Mouse (Mus musculus) liver, postnatal 0 days (tissue): ENCODE data around the gene Sox8. TPM values are rescaled to one million over a fixed set of nuclear protein-coding genes. Genes with fewer than 3 reads are reported as not detected.

Experiments used
- ATAC-seq: fragments of 200-750 bp; cut with Nextera tagmentation; 2 replicates; pipeline ENCODE4 v1.8.0; 2017; ENCODE audit warnings: mild to moderate bottlenecking, moderate library complexity
- DNase-seq: peaks from one replicate; pipeline ENCODE4 v3.0.0-alpha.2; 2016
- H3K27ac ChIP-seq: fragments of 300-500 bp; sonication (generic); 2 replicates; pipeline ENCODE4 v1.5.1; 2014; ENCODE audit warnings: antibody characterized with exemption, moderate library complexity, mild to moderate bottlenecking, low read depth
- H3K27me3 ChIP-seq: fragments of 300-500 bp; sonication (generic); 2 replicates; pipeline ENCODE4 v1.6.1; 2014; ENCODE audit warnings: low read length, control low read depth, mixed read lengths; ENCODE audit not compliant: insufficient read depth
- H3K36me3 ChIP-seq: fragments of 300-500 bp; sonication (generic); replicated peaks from 2 replicates; pipeline ENCODE4 v1.6.1; 2014; ENCODE audit warnings: mild to moderate bottlenecking, control low read depth, low read length, moderate library complexity, mixed read lengths; ENCODE audit not compliant: insufficient read depth
- H3K4me1 ChIP-seq: fragments of 300-500 bp; sonication (generic); 2 replicates; pipeline ENCODE4 v1.6.1; 2014; ENCODE audit warnings: antibody characterized with exemption, mild to moderate bottlenecking, control low read depth; ENCODE audit not compliant: insufficient read depth
- H3K4me2 ChIP-seq: fragments of 300-500 bp; sonication (generic); 2 replicates; pipeline ENCODE4 v1.6.1; 2014; ENCODE audit warnings: low read depth, mild to moderate bottlenecking, low read length, moderate library complexity, mixed read lengths
- H3K4me3 ChIP-seq: fragments of 300-500 bp; sonication (generic); 2 replicates; pipeline ENCODE4 v1.5.1; 2014; ENCODE audit warnings: low read depth, low read length
- H3K9ac ChIP-seq: fragments of 300-500 bp; sonication (generic); replicated peaks from 2 replicates; pipeline ENCODE4 v1.6.1; 2014; ENCODE audit warnings: mild to moderate bottlenecking, moderate library complexity
- H3K9me3 ChIP-seq: fragments of 300-500 bp; sonication (generic); 2 replicates; pipeline ENCODE4 v1.6.1; 2016; ENCODE audit warnings: mild to moderate bottlenecking, control low read depth, low read length, mixed read lengths
- CTCF ChIP-seq: sonication (generic); IDR thresholded peaks from 2 replicates; pipeline ENCODE4 v1.5.1; 2016; ENCODE audit warnings: antibody characterized with exemption, low read depth
- EP300 ChIP-seq: IDR thresholded peaks from 2 replicates; pipeline ENCODE4 v1.6.1; 2016; ENCODE audit warnings: antibody characterized with exemption, low read depth, mild to moderate bottlenecking
- WGBS: fragments of 180-500 bp; shearing (Covaris S2); extraction: QIAGEN DNeasy Blood & Tissue Kit; methylation state at CpG from one replicate; pipeline ENCODE4 v1.1.7; 2014; ENCODE audit not compliant: insufficient replicate concordance; 5-methylcytosine and 5-hydroxymethylcytosine counted together
- polyA plus RNA-seq: library from polyadenylated mRNA; unstranded; fragments of >200 nt; fragmentation: Nextera tagmentation; extraction: Ambion mirVana; gene quantifications from 2 replicates; pipeline ENCODE4 v1.2.1, GENCODE M21; 2015

Gene Sox8
- polyA plus RNA-seq: 0.08 TPM in 1 of 2 replicates, not detected in the other

DNA sequence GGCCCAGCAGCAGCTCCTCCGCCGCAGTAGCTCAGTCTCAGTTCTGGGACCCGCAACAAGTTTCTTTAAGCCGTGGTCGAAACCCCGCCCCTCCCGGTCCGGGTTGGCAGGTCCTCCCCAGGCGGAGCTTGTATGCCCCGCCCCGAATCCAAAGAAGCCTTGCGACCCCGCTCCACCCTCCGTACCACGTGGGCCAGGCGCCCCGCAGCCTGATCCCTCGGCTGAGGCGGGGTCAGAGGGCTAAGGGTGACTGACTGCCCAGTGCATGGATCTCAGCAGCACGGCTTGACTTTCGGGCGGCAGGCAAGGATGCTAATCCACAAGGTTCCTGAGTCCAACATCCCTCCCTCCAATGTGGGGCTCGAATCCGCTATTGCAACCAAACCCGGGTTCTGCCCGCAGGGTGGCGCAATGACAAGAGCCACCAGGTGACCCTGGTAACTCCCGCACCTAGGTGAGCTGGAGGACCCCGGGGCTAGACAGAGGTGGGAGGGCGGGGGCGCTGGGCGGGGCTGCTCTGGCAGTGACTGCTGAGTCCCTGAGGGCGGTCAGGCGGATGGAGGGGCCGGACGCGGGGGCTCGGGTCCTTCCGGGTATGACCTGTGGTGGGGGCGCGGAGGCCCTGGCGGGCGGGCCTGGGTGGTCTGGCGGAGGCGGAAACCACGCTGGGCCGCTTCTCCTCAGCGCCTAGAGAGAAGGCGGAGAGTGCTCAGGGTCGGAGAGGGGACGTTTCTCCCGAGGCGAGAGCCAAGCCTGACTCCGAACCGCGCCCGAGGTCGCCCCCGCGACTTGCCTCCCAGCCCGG, at the start of gene Sox8:
Gene Sox8 (minus strand): TSS at position 39 of the 805 bp plus-strand sequence.
- peak within 1 kb of the TSS; percentile 21; the same call in 1 of the 2 replicates for H3K9ac ChIP-seq
- no peaks in the 10 kb centered on the region for H3K36me3 ChIP-seq
- H3K4me2 ChIP-seq: peak within 1 kb of the TSS; percentile 68
- no peaks in the 10 kb centered on the region for H3K9me3 ChIP-seq
- peak; percentile 66 for DNase-seq
- under 1% methylated on average over 58 of the region's 61 CpGs for WGBS
- peaks cover 5% of the 10 kb centered on the region; the same call in 1 of the 2 replicates for H3K4me1 ChIP-seq
- no peak within 1 kb of the TSS for H3K27ac ChIP-seq
- TF ChIP-seq CTCF (0 out of 2 replicates have a peak, but pooled peaks have one; percentile 26), EP300 (no peak)
- H3K4me3 ChIP-seq: peak within 1 kb of the TSS; percentile 38
- peak; percentile 62 for ATAC-seq
- H3K27me3 ChIP-seq: peaks cover 59% of the 10 kb centered on the region

DNA sequence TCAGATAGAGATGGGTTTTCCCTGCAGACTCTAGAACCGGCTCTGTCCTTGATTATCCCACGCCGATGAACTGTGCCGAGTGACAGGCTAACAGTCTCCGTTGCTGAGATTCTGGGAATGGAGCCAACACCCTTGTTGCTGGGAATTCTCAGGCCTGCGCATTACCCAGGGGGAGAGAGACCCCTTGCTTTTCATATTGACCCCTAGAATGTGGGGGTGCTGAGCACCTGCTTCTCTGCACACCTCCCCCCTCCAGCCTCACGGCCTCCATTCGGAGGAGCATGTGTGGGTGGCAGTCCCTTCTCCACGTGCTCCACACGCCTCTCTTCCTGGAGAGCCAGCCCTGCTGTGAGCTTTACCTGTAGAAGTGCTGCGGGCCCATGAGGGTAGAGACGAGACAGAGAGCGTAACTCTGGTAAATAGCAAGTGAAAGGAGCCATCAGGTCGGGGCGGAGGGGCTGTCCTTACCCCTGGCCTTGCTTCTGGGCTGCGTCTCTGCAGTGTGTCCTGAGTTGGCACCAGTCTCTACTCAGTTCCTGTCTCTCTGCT, 48.1 kb upstream of the Sox8 start:
- no peaks in the 10 kb centered on the region for H3K36me3 ChIP-seq
- TF ChIP-seq EP300 (no peak), CTCF (no peak)
- ATAC-seq (no peak), DNase-seq (no peak)
- H3K27me3 ChIP-seq: no peaks in the 10 kb centered on the region
- 66% methylated on average over 16 of the region's 16 CpGs for WGBS
- H3K9me3 ChIP-seq: no peaks in the 10 kb centered on the region
- no peak overlapping the region for H3K27ac ChIP-seq
- no peak overlapping the region for H3K4me3 ChIP-seq
- no peaks in the 10 kb centered on the region for H3K4me1 ChIP-seq
- H3K9ac ChIP-seq: no peak overlapping the region
- no peak overlapping the region for H3K4me2 ChIP-seq

DNA sequence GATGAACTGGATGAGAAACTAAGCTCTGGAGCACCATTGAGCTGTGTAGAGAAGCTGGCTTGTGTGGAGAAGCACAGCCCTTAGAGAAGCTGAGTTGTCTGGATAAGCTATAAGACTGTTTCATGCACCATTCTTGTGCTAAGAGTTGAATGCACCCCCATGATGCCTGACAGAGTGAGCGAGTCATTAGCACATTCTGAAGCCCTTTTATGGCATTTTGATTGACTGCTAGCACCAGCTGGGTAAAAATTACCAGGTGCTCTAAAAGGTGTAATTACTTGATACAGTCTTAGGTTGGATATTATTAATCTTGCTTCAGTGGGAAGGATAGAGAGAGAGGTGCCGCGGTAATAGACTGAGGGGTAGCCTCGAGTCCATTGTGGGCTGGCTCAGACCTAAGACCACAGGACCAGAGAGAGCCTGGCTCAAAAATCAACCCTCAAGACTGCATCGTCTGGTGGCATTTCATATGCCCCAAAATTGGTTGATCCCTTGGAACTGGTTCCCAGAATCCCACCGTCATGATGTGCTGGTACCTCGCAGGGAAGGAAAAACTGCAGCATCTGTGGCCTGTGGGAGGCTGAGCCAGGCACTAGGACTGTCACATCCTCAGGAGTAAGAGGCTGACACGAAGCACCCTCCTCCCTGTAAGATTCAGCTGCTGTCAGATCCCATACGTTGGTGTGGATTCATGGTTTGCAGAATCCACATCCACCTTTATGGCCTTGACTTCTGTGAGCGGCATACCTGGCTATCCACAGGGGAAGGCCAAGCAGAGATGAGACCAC, 44.4 kb upstream of the Sox8 start:
- Histone ChIP-seq H3K4me1 (no peaks in the 10 kb centered on the region), H3K36me3 (no peaks in the 10 kb centered on the region), H3K9ac (no peak overlapping the region), H3K27me3 (no peaks in the 10 kb centered on the region), H3K27ac (no peak overlapping the region), H3K4me2 (no peak overlapping the region), H3K9me3 (no peaks in the 10 kb centered on the region), H3K4me3 (no peak overlapping the region)
- 80% methylated on average over 10 of the region's 10 CpGs for WGBS
- DNase-seq (no peak), ATAC-seq (no peak)
- TF ChIP-seq EP300 (no peak), CTCF (no peak)

DNA sequence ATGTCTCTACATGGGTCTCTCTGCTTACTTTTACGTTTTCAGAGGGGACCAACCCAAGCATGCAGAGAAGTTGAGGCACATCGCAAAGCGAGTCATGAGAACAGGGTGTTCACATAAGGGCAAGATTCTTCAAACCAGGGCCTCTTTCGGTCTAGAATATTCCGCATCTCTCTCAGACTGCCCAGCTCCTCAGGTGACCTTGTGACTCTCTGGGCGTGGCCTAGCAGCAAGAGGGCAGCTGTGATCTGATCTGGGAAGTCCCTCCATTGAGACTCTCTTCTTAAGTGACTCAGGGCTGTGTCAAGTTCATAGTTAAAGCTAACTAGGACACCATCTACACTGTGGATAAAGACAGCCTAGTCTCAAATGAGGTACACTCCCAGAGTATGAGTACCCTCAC, 42.8 kb upstream of the Sox8 start:
- H3K4me3 ChIP-seq: no peak overlapping the region
- H3K9ac ChIP-seq: no peak overlapping the region
- DNase-seq (no peak), ATAC-seq (no peak)
- H3K9me3 ChIP-seq: no peaks in the 10 kb centered on the region
- H3K27me3 ChIP-seq: no peaks in the 10 kb centered on the region
- H3K27ac ChIP-seq: no peak overlapping the region
- no peaks in the 10 kb centered on the region for H3K36me3 ChIP-seq
- 85% methylated on average over 6 of the region's 6 CpGs for whole genome bisulfite sequencing
- H3K4me1 ChIP-seq: no peaks in the 10 kb centered on the region
- no peak overlapping the region for H3K4me2 ChIP-seq
- no peak for TF ChIP-seq EP300
- no peak for TF ChIP-seq CTCF

DNA sequence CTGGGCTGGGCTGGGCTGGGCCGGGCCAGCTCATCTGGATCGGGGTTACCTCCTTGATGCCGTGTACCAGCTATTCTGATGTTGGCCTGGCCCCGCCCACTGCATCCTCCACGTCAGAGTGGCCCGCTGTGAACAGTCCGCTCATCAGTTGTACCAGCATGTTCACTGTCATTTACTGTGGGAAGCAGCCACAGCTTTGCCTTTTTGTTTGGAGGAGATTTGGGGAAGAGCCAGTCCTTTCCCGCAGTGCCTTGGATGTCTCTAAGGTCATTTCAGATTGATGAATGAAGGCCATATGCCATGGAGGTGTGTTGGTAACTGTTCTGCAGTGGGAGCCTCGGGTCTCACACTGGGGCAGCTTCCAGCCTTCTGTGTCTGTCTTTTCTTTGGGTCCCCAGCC, 42.1 kb upstream of the Sox8 start:
- H3K36me3 ChIP-seq: no peaks in the 10 kb centered on the region
- TF ChIP-seq EP300 (no peak), CTCF (no peak)
- ATAC-seq (no peak), DNase-seq (no peak)
- H3K27ac ChIP-seq: no peak overlapping the region
- 81% methylated on average over 9 of the region's 9 CpGs for whole genome bisulfite sequencing
- H3K4me3 ChIP-seq: no peak overlapping the region
- H3K9ac ChIP-seq: no peak overlapping the region
- H3K4me2 ChIP-seq: no peak overlapping the region
- H3K4me1 ChIP-seq: no peaks in the 10 kb centered on the region
- H3K27me3 ChIP-seq: no peaks in the 10 kb centered on the region
- H3K9me3 ChIP-seq: no peaks in the 10 kb centered on the region

- H3K4me1 ChIP-seq: no peaks in the 10 kb centered on the region
- no peak for ATAC-seq
- DNase-seq: peak; percentile 24
Measured at GRCm38 (mm10) chr17:25610151-25610550, 39.7 kb upstream of the Sox8 start.

More at GRCm38 (mm10) chr17:25610151-25610550, 39.7 kb upstream of the Sox8 start:
- TF ChIP-seq CTCF: no peak
- TF ChIP-seq EP300: no peak
- Histone ChIP-seq H3K36me3 (no peaks in the 10 kb centered on the region), H3K9me3 (no peaks in the 10 kb centered on the region), H3K27ac (no peak overlapping the region), H3K9ac (no peak overlapping the region), H3K27me3 (no peaks in the 10 kb centered on the region), H3K4me2 (no peak overlapping the region), H3K4me3 (no peak overlapping the region)
- 64% methylated on average over 9 of the region's 9 CpGs for WGBS
